Mouse (Mus musculus) fibroblast of lung, adult 2 months (primary cell): ENCODE measurements at regions not wholly inside any gene's neighbourhood (a gene's known extent, or its start where the extent isn't known, plus 50 kb on each side); places are given as distances from the start of the nearest gene placed in this dataset.

Experiments used
- DNase-seq: peaks from one replicate; pipeline ENCODE4 v3.0.0-alpha.2; 2011; ENCODE audit warnings: low read depth

DNA sequence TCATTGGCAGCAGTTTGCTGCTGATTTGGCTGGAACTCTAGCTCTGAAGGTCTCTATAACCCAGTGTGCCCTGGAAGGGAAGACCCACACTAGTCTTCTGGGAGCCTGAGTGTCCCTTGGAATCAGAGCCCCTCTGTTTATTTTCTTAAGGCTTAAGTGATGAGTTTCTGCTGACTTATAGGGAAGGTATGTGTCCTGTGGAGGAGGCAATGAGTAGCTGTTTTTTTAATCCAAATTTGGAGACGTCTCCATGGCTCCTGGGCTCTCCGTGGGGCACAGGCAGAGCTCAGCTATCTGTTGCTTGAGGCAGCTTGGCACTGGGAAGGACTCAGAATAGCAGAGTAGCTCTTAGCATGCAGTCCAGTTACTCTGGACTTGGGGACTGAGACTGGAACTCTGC lies 146.4 kb downstream of the Ttc32 start:
- no peak for DNase-seq

DNA sequence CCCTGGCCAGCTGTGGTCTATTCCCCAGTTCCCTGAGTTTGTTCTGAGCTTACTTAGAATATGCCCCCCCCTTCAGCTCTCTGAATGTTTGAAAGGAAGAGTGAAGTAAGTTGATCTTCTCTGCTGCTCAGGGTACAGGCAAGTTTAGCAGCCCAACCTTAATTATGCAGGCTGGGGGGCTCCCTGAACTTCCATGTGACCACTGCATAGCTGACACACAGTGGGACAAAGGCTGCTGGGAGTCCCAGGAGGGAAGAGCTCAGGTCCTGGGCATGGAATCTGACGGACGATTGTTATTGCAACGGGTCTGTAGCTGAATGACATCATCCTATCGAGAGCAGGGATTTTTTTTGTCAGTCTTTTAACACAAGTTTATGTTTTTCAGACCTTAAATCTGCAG lies 148.8 kb downstream of the Ttc32 start:
- no peak for DNase-seq

DNA sequence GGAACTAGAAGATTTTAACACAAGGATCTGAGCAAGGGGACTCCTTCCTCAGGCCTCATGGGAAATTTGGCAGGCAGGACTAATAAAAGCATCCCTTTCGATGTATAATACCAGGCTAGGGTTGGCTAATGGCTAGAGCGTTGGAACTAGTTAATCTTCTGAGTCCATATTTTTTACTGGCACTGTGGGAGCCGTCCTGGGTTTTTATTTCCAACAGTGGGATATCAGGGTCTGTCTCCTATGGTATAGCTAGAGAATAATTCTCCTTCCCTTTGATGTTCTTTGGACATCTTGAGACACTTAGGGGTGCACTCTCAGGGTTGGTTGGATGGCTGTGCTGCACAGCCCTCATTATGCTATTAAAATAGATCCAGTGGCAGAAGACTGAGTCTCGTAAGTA lies 150.9 kb downstream of the Ttc32 start:
- no peak for DNase-seq

GRCm38 (mm10) chr12:9191721-9192120 lies 161.9 kb downstream of the Ttc32 start:
- DNase-seq, result no peak

GRCm38 (mm10) chr12:9199321-9199720 lies 169.5 kb downstream of the Ttc32 start:
- DNase-seq, result no peak

DNA sequence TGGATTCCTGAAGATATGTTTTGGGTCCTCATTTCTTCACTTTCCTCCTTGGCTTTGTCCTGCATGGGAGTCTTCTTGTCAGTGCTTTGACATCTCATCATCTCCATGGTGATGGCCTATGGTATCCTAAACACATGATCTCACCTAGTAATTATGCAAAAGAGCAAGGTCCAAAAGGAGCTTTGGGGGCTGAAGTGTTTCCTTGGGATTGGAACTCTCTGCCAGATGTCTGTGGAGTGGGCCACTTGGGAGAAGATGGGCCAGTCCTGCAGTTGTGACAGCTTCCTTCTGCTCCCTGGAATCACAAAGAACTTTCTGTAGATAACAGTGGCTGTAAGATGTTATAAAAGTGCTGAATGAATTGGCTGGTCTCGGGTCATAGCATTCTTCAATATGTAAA lies 182.4 kb downstream of the Ttc32 start:
- no peak for DNase-seq

DNA sequence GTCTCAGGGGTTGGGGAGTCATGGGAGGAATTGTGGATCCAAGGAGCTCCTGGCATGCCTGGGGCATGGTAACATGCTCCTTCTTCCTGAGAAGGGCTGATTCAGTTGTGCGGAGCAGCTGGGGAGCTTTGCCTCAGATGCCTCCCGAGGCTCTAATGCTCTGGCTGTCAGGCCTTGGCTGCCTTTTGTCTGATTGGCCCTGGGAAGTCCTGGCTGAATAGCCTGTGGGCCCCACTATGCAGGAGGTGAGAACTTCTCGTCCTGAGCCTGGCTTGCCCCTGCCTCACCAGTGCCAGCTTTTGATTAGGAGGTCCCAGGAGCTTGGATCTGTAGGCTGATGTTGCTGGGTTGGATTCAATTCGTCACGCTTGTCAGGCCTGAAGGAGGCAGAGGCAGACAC lies 195.2 kb downstream of the Ttc32 start:
- DNase-seq, result no peak

- no peak for DNase-seq
These were observed 198.1 kb downstream of the Ttc32 start for GRCm38 (mm10) chr12:9227901-9228300.

- no peak for DNase-seq
These were observed 198.7 kb downstream of the Ttc32 start for GRCm38 (mm10) chr12:9228486-9228885.

DNA sequence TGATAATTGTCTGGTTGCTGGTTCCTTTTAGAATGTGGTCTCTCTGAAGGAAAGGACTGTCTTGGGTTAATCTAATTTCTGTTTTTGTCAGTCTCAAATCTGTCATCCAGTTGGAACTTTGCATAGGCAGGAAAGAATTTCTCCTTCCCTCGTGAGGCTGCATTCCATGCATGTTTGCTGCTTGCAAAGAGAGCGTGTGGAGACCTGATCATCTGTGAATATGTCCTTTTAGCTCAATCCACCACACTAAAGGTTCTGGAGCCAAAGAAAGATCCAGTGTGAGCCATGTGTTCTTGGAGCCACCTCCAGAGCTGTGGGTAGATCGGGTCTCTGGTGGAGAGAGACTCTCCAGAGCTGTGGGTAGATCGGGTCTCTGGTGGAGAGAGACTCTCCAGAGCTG lies 200.2 kb downstream of the Ttc32 start:
- DNase-seq, result no peak

GRCm38 (mm10) chr12:9230576-9230975 lies 200.8 kb downstream of the Ttc32 start:
- DNase-seq, result no peak

DNA sequence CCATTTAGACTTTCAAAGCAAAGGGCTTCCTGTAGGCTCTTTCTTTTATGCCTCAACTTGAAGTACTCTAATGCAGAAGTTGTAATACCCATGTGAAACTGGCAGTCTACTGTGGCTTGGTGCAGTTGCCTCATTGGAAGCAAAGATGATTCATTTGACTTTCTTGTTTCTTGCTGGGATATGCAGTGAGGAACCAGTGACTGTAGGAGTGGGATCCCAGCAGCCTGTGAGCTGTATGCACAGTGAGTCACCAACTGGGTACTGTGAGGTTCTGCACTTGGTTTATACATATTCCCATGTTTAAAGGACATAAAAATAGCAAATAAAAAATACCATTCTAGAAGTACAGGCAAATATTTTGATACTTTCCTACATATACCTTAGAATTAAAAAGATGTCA lies 202.6 kb downstream of the Ttc32 start:
- no peak for DNase-seq

DNA sequence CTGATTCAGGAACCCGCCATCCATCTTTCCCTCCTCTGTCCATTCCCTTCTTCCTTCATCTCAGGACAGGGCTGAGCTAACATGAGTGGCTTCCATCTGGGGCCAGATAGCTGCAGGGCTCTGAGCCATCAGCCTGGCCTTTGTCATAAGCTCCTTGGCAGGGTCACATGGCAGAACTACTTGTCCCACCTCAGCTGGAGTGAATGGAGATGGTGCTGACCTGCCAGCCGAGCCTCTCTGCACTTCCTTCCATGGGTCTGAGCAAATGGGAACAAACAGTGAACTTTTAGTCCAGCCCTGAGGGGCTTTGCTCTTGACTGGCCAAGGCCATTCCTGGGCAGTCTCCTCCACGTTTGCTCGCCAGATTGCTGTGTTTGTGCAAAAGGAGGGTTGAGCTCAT lies 206.1 kb downstream of the Ttc32 start:
- DNase-seq, result no peak

GRCm38 (mm10) chr12:9237538-9237937 lies 207.7 kb downstream of the Ttc32 start:
- peak; percentile 79 for DNase-seq

DNA sequence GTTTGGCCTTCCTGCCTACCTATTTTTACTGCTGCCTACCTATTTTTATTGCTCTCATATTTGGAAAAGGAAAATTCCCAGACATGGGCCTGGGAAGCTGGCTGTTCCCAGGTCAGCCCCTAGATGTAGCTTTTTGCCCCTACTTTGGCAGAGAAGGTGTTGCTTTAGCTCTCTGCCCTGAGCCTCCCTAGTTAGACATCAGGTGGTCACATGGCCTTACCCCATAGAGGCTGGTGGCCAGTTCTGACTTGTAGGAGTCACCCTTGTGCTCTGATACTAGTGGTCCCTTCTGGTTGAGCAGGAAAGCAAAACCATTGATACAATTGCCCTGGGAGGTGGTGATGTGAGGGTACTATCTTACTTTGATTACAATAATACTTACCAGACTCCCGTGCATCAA lies 208.2 kb downstream of the Ttc32 start:
- DNase-seq, result no peak

DNA sequence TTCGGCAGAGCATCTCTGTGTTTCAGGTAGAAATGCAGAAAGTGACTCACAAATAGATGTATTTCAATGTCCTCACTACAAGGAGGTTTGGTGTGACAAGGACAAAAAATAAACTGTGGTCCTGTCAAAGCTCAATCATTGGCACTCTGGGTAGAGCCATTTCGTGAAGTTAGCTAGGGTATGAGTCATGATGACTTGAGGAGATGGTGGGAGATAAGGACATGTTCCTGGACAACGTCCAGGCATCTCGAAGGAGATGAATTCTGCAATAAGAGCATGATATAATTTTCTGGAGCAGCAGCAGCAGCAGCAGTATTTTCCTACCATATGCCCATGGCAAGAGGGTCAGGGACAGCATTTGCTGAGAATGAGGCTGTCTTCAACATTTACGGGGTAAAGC lies 217.7 kb downstream of the Ttc32 start:
- no peak for DNase-seq

DNA sequence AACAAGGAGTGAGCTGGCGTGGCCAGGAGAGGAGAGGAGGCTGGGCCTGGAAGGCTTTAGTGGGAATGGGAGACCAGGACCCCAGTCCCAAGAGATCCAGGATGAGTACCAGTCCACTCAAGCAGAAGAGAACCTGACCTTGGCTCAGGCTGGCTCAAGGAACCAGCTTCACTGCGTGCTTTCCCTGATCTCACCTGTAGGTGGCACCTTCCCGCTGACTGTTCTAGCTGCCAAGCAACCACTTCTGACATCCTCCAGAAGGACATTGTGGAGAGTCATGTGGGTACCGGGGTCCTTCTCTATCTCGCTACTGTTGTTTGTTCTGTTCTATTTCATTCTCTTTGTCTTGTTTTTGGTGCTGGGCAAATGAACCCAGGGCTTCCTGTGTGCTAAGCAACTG lies 222.0 kb downstream of the Ttc32 start:
- DNase-seq, result no peak

GRCm38 (mm10) chr12:9253306-9254074 lies 223.7 kb downstream of the Ttc32 start:
- DNase-seq, result no peak

DNA sequence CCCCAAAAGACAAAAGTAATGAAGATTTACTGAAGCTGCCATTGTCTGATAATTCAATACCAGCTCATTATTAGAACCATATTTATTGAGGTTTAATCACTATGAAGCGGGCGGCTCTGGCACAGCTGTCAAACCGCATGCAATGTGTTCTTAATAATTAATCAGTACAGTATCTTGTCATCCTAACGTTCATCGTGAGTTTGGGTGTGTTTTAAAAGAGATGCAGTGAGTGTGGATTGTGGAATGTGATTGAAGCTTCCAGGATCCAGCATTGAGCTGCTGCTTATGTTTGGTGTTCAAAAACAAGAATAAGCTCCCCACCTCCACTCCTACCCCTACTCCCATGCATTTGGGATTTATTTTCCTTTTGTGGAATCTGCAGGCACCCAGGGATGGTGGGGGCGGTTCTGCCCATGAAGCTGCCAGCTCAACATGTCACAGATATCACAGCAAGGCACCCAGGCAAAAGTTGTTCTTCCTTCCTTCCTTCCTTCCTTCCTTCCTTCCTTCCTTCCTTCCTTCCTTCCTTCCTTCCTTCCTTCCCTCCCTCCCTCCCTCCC lies 224.6 kb downstream of the Ttc32 start:
- no peak for DNase-seq

DNA sequence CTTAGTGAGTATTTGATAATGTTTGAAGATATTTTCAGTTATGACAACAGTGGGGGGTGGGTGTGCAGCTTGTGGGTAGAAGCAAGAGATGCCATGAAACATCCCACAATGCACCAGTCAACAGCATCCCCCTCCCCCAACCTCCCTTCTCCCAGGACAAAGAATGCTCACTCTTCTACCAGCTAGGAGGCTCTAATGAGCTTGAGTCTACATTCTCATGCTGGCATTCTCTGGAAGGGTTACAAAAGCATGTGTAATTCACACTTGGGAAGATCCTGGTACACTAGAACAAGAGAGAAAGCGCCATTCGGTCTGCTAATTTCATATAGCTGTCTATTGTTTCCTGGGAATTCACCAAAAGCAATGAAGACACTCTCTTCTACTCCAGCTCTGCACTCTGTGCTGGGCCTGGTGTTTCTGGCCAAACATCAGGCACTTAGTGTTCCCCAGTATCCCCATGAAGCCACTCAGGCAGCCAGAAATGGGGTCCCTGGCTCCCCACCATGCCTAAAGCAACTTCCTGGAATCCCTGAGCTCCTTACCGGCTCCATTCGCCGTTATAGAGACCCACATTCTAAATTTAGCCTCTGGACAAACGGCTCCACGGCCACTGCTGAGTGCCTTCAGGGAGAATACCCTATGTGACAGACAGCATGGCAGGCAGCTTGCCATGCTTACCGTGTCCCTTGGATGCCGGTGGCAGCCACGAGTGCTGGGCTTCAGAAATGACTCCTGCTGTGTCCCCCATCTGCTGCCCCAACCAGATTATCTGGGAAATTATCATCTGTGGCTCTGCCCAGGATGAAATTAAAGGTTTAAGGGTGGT lies 226.1 kb downstream of the Ttc32 start:
- no peak for DNase-seq

- DNase-seq, result no peak
These were observed 226.7 kb downstream of the Ttc32 start for GRCm38 (mm10) chr12:9256487-9256820.

GRCm38 (mm10) chr12:9258221-9258620 lies 228.4 kb downstream of the Ttc32 start:
- no peak for DNase-seq

GRCm38 (mm10) chr12:9261662-9262061 lies 231.9 kb downstream of the Ttc32 start:
- DNase-seq, result no peak
